Mouse (Mus musculus) yolk sac, embryonic 10.5 days (tissue): ENCODE results near the gene Ncapd3.

Experiments
- DNase-seq: peaks from one replicate; pipeline ENCODE4 v3.0.0-alpha.2; 2017; ENCODE audit warnings: low spot score

Gene Ncapd3

DNA sequence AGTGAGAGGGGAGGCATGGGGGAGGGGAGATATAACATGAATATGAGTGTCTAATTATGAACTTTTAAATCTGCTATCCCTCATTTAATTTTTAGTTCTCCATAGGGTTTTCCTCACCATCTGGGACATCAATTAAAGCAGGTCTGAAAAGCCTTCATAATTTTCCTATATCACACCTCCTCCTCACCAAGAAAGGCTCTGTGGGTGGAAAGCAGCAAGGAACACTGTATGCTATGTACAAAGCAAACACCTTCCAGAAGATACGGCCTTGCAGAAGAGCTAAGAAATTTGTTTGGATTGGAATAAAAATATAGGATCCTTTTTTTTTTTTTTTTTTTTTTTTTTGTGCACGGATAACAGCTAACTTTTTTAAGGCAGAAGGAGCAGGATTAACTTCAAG is 94.0 kb downstream of the Ncapd3 start:
- DNase-seq: no peak

DNA sequence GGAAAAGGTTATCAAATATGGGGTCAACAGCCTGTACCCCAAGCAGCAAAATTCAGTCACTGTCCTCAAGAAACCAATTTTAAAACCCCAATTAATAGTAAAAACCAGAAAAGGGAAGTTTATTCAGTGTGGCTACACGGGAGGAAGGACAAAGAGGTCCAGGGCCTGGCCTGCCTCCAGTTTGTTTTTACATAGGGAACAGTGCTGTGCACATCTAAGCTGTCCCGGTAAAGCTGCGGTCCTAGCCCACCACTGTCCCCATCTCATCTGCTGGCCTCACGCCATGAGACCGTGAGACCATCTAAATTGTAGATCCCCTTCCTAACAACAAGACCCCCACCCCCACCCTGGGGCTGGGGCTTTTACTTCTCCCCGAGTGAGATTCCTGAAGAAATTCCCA is 95.5 kb downstream of the Ncapd3 start:
- no peak for DNase-seq

GRCm38 (mm10) chr9:27126543-27126942 is 96.6 kb downstream of the Ncapd3 start:
- DNase-seq: no peak

- no peak for DNase-seq
Observed at GRCm38 (mm10) chr9:27128629-27129028, 98.7 kb downstream of the Ncapd3 start.

- DNase-seq: no peak
Observed at GRCm38 (mm10) chr9:27134410-27134809, 104.4 kb downstream of the Ncapd3 start.

- no peak for DNase-seq
Observed at GRCm38 (mm10) chr9:27135372-27135771, 105.4 kb downstream of the Ncapd3 start.

DNA sequence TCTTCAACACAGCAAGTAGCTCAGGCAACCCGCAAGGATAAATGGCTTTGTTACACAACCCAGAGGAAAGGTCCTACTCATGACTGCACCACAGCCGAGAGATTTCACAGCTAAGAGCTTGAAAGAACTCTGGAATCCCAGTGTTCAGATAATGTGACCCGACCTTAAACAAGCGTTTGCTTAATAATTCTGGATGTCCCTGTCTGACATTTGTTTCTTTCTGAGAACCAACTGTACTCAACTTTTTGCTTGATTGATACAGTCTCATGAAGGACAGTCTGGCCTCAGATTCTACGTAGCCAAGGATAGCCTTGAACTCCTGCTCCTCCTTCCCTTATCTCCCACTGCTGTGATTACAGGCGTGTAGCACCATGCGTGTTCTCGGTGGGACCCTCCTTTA is 106.7 kb downstream of the Ncapd3 start:
- no peak for DNase-seq

GRCm38 (mm10) chr9:27140432-27141065 is 110.6 kb downstream of the Ncapd3 start:
- DNase-seq: no peak

DNA sequence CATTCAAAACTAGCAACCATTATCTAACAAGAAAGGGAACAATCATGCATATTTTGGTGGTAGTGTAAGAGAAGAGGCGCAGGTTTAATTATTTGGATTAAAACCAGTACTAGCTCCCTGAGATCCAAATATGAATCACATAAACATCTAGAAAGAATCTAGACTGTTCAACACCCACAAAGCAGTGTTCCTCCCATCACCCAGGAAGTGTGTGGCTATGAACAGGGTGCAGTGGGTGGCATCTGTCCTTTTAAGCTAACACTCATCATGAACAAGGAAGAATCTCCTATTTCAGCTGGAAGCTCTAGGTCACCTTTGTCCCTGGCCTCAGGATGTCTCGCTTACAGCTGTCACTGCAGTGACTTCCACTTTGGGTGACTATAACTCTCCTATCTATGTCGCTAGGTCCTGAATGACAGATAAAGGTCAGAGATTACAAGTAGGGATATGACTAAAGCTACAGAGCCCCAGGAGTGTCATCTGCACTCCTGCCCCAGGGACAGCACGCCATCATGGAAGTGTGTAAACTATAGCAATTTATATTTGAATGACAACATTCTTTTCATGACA is 114.4 kb downstream of the Ncapd3 start:
- DNase-seq: no peak
